Mouse (Mus musculus): ENCODE results near the gene Aff4.

Aff4 gene

GRCm38 (mm10) chr11:53427993-53428715 lies 77.5 kb downstream of the Aff4 start:
- no peak for DNase-seq (ENCODE audit: low spot score)

DNA sequence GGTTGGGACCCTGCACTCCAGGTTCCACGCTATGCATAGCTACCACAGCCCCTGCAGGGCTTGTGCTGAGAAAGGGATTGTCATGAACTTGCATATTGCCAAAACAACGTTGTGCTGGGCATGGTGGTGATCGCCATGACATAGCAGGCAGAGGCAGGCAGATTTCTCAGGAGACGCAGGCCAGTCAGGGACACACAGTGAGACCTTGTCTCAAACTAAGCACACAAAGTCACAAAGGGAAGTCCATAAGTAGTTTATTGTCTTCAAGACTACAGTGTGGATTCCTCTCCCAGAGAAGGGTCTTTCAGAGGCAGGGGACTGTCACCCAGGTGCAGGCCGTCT lies 78.1 kb downstream of the Aff4 start:
- DNase-seq (ENCODE audit: low spot score): no peak

DNA sequence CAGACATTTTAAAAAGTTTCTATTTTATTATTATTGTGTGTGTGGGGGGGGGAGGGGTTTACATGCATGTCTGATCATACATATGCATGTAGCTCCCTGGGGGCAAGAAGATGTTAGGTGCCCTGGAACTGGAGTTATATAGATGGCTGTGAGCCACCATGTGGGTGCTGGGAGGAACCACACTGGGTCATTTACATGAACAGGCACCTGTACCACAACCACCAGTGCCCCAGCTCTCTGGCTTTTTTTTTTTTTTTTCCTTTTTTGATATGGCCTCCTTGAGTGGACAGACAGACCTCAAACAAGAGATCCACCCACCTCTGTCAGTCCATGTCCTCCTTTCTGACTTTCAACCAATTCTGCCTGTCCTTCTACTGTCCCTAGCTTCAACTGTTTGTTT lies 78.5 kb downstream of the Aff4 start:
- DNase-seq (ENCODE audit: low spot score): no peak

DNA sequence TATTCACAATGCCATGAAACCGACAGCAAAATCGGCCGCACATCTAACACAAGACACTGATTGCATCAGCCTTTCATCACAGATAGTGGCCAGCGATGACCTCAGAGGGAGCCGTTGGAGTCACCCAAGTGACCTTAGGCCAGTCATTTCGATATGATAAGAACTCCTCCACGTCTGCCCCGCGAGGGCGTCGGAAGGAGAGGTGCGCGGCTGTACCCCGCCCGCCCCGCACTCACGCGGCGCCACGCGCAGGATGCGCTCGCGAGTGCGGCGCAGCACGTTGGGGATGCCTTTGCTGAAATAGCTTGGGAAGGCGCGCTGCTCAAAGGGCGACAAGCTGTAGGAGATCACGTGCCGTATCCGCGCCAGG lies 79.7 kb downstream of the Aff4 start:
- DNase-seq (ENCODE audit: low spot score): no peak

GRCm38 (mm10) chr11:53430670-53431346 lies 80.2 kb downstream of the Aff4 start, which contains the start of the genes Uqcrq and Gdf9:
Gene Uqcrq (minus strand): TSS chr11:53430831.
Gene Gdf9 (plus strand): TSS chr11:53431023.
- peak; percentile 100 for DNase-seq (ENCODE audit: low spot score)

GRCm38 (mm10) chr11:53431347-53432056 lies 80.9 kb downstream of the Aff4 start:
- no peak for DNase-seq (ENCODE audit: low spot score)

GRCm38 (mm10) chr11:53433057-53433456 lies 82.4 kb downstream of the Aff4 start:
- DNase-seq (ENCODE audit: low spot score): no peak

DNA sequence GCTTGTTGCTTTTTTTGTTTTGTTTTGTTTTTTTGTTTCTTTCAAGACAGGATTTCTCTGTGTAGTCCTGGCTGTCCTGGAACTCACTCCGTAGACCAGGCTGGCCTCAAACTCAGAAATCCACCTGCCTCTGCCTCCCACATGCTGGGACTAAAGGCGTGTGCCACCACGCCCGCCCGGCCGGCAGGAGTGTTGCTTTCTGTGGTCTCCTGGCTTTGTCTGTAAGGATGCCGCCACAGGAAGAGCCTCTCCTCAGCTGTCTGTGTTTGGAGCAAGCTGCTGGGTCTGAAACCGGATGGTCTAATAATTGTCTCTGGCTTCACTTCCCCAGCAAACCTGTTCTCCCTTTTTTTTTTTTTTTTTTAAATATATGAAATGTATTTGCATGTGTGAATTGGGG lies 84.9 kb downstream of the Aff4 start:
- DNase-seq (ENCODE audit: low spot score): no peak

DNA sequence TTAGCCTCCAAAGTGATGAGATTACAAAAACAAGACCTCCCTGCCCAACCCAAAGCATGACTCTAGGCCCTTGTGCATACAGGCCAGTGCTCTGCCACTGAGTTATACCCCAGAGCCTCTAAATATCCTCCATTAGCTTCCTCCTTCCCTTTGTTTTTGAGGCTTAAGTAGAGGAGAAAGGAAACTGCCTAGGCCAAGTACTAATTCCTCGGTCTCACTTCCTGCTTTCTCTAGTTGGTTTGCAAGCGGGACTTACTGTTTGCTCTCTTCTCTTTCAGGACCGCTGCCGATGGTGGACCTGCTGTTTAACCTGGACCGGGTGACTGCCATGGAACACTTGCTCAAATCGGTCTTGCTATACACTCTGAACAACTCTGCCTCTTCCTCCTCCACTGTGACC lies 85.7 kb downstream of the Aff4 start:
- DNase-seq (ENCODE audit: low spot score): no peak

- no peak for DNase-seq (ENCODE audit: low spot score)
These were observed 91.3 kb downstream of the Aff4 start for GRCm38 (mm10) chr11:53441921-53442320.

DNA sequence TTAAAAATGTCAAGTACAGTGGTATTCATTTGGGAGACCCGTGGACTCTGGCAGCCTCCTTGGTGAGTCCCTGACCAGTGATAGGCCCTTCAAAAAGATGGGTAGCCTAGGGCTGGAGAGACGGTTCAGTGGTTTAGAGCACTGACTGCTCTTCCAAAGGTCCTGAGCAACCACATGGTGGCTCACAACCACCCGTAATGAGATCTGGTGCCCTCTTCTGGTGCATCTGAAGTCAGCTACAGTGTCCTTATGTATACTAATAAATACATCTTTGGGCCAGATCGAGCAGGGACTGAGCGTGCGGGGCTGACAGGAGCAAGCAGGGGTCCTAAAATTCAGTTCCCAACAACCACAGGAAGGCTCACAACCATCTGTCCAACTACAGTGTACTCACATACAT lies 93.2 kb downstream of the Aff4 start:
- DNase-seq (ENCODE audit: low spot score): no peak

DNA sequence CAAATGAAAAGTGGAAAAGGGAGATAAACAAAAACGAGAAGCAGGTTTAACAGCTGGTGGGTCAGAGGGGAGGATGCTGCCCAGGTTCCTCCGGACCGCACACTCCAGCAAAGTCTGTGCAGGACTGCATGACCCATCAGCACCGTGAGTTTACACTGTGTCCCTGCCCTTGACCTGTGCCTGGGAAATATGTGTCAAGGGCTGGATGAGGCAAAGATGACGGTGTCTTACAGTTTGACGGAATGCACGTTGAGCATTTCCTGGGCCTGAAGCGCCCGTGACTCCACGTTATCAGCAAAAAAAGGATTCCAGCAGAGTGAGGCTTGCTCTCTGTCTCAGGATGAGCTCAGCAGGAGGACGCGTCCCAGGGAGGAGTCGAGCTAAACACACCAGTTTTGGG lies 94.9 kb downstream of the Aff4 start:
- DNase-seq (ENCODE audit: low spot score): no peak

- no peak for DNase-seq (ENCODE audit: low spot score)
These were observed 95.5 kb downstream of the Aff4 start for GRCm38 (mm10) chr11:53446183-53446582.

DNA sequence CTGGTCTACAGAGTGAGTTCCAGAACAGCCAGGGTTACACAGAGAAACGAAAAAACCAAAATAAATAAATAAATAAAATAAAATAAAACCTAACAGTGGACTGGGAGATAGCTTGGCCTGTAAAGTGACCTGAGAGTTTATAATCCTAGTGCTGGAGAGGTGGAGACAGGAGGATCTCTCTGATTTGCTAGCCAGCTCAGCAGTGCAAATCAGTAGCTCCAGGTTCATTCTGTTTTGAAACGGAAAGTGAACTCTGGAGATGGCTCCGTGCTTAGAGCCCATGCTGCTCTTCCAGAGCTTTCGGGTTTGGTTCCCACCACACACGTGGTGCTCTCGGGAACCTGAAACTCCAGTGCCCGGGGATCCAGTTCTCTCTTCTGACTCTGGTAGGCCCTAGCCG lies 97.4 kb downstream of the Aff4 start:
- DNase-seq (ENCODE audit: low spot score): no peak

GRCm38 (mm10) chr11:53448529-53448928 lies 97.9 kb downstream of the Aff4 start:
- no peak for DNase-seq (ENCODE audit: low spot score)

GRCm38 (mm10) chr11:53450070-53450705 lies 99.6 kb downstream of the Aff4 start:
- DNase-seq (ENCODE audit: low spot score): no peak

DNA sequence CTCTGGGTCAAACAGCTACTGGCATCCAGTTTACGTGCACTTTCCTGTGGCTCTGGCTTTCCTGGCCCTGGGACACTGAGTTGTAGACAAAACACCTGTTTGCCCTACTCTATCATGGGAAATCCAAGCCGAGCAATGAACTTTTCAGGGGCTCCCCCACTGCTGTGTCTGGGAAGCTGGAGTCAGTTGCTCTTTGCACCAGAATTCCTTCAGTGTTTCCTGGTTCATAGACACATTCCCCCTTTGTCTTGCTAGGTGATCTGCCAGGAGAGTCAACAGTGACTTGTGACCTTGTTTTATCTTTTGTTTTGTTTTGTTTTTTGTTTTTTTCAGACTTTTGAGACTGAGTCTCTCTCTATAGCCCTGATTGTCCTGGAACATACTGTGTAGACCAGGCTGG lies 100.7 kb downstream of the Aff4 start:
- DNase-seq (ENCODE audit: low spot score): no peak

GRCm38 (mm10) chr11:53452396-53452795 lies 101.8 kb downstream of the Aff4 start:
- no peak for DNase-seq (ENCODE audit: low spot score)

GRCm38 (mm10) chr11:53453031-53453430 lies 102.4 kb downstream of the Aff4 start:
- DNase-seq (ENCODE audit: low spot score): no peak

- no peak for DNase-seq (ENCODE audit: low spot score)
These were observed 106.1 kb downstream of the Aff4 start, which contains the start of the genes Gm10447 and Shroom1 for GRCm38 (mm10) chr11:53456474-53457371. Gene Gm10447 (minus strand): TSS chr11:53457110. Gene Shroom1 (plus strand): TSS chr11:53457205.

DNA sequence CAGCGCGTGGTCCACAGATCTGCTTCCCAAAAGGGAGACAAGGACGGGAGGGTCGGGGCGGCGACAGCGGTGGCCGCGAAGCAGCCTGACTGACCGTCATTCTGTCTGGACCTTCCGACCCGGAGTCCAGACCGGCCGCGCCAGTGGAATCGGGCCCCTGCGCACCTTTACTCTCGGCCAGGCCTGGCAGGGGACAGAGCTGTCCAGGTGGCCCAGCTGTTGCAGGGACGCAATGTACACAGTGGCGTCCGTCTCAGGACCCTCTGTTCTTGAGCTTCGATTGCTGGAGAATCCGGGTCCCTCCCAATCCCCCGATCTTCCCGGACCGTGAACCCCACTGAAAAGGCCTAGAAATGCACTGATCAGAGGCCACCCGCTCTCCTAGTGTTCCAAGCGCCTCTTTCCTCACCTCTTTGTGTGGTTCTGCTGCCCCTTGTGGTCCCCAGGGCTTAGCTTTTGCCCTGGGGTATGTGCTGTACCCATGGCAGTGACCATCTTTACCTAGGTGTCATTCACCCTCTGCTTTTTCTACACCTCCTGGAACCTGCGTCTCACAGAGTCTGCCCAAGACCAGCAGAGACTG lies 106.8 kb downstream of the Aff4 start:
- DNase-seq (ENCODE audit: low spot score): no peak

Data from testis, postnatal 14 days (tissue).